Mouse (Mus musculus): ENCODE measurements around the gene Atf6. TPM values are rescaled to one million over a fixed set of nuclear protein-coding genes. Genes with fewer than 3 reads are reported as not detected.

Atf6 gene
- polyA plus RNA-seq, 1 experiment from 2014 or later = 9.8 TPM

- H3K27ac ChIP-seq = no peak overlapping the region
- no peak overlapping the region for H3K9ac ChIP-seq
- 71% methylated on average over 5 of the region's 5 CpGs for WGBS
- H3K4me2 ChIP-seq = no peak overlapping the region
- H3K36me3 ChIP-seq = no peaks in the 10 kb centered on the region
- no peaks in the 10 kb centered on the region for H3K9me3 ChIP-seq (replicated peaks)
- no peak for ATAC-seq (replicated peaks; ENCODE audit: insufficient number of reproducible peaks, insufficient read depth, low FRiP score, low read depth)
- no peaks in the 10 kb centered on the region for H3K4me1 ChIP-seq (replicated peaks)
- H3K4me3 ChIP-seq = no peak overlapping the region
- no peaks in the 10 kb centered on the region for H3K27me3 ChIP-seq
Measured at GRCm38 (mm10) chr1:170721560-170721959, 146.0 kb downstream of the Atf6 start.

GRCm38 (mm10) chr1:170718133-170718810 is 149.3 kb downstream of the Atf6 start:
- Histone ChIP-seq H3K27ac (no peak overlapping the region), H3K27me3 (no peaks in the 10 kb centered on the region), H3K4me1 (replicated peaks) (no peaks in the 10 kb centered on the region), H3K9me3 (replicated peaks) (no peaks in the 10 kb centered on the region), H3K4me2 (no peak overlapping the region), H3K36me3 (no peaks in the 10 kb centered on the region), H3K9ac (no peak overlapping the region), H3K4me3 (no peak overlapping the region)
- no peak for ATAC-seq (replicated peaks; ENCODE audit: insufficient number of reproducible peaks, insufficient read depth, low FRiP score, low read depth)
- 73% methylated on average over 8 of the region's 8 CpGs for WGBS

- no peaks in the 10 kb centered on the region for H3K36me3 ChIP-seq
- WGBS = 85% methylated on average over 3 of the region's 3 CpGs
- no peaks in the 10 kb centered on the region for H3K4me1 ChIP-seq (replicated peaks)
- no peak overlapping the region for H3K9ac ChIP-seq
- H3K9me3 ChIP-seq (replicated peaks) = no peaks in the 10 kb centered on the region
- no peaks in the 10 kb centered on the region for H3K27me3 ChIP-seq
- no peak overlapping the region for H3K4me3 ChIP-seq
- no peak overlapping the region for H3K4me2 ChIP-seq
- no peak overlapping the region for H3K27ac ChIP-seq
- no peak for ATAC-seq (replicated peaks; ENCODE audit: insufficient number of reproducible peaks, insufficient read depth, low FRiP score, low read depth)
Measured at GRCm38 (mm10) chr1:170717241-170717828, 150.2 kb downstream of the Atf6 start.

GRCm38 (mm10) chr1:170711731-170712130 is 155.8 kb downstream of the Atf6 start:
- peaks cover 2% of the 10 kb centered on the region; the same call in 1 of the 2 replicates for H3K36me3 ChIP-seq
- no peak overlapping the region for H3K9ac ChIP-seq
- WGBS = 90% methylated on average over 7 of the region's 7 CpGs
- no peaks in the 10 kb centered on the region for H3K9me3 ChIP-seq (replicated peaks)
- H3K4me1 ChIP-seq (replicated peaks) = no peaks in the 10 kb centered on the region; the same call in 1 of the 2 replicates
- H3K4me2 ChIP-seq = no peak overlapping the region
- H3K27me3 ChIP-seq = no peaks in the 10 kb centered on the region
- H3K4me3 ChIP-seq = no peak overlapping the region
- no peak overlapping the region for H3K27ac ChIP-seq
- ATAC-seq (replicated peaks; ENCODE audit: insufficient number of reproducible peaks, insufficient read depth, low FRiP score, low read depth) = no peak

- Histone ChIP-seq H3K9ac (no peak overlapping the region), H3K27me3 (no peaks in the 10 kb centered on the region), H3K27ac (no peak overlapping the region), H3K4me3 (no peak overlapping the region), H3K4me1 (replicated peaks) (peaks cover 1% of the 10 kb centered on the region), H3K4me2 (no peak overlapping the region), H3K36me3 (peaks cover 2% of the 10 kb centered on the region; the same call in 1 of the 2 replicates), H3K9me3 (replicated peaks) (no peaks in the 10 kb centered on the region)
- ATAC-seq (replicated peaks; ENCODE audit: insufficient number of reproducible peaks, insufficient read depth, low FRiP score, low read depth) = no peak
- WGBS = 79% methylated on average over 3 of the region's 3 CpGs
Measured at GRCm38 (mm10) chr1:170709969-170710368, 157.6 kb downstream of the Atf6 start.

- WGBS = 76% methylated on average over 8 of the region's 8 CpGs
- H3K27me3 ChIP-seq = no peaks in the 10 kb centered on the region
Measured at GRCm38 (mm10) chr1:170709481-170709880, 158.1 kb downstream of the Atf6 start.

GRCm38 (mm10) chr1:170709034-170709433 is 158.5 kb downstream of the Atf6 start:
- 73% methylated on average over 3 of the region's 3 CpGs for WGBS
- peaks cover 2% of the 10 kb centered on the region; the same call in 1 of the 2 replicates for H3K36me3 ChIP-seq
- peaks cover 4% of the 10 kb centered on the region for H3K4me1 ChIP-seq (replicated peaks)
- H3K9me3 ChIP-seq (replicated peaks) = no peaks in the 10 kb centered on the region
- no peak for ATAC-seq (replicated peaks; ENCODE audit: insufficient number of reproducible peaks, insufficient read depth, low FRiP score, low read depth)
- no peak overlapping the region for H3K4me3 ChIP-seq
- H3K4me2 ChIP-seq = no peak overlapping the region
- no peak overlapping the region for H3K27ac ChIP-seq
- no peak overlapping the region for H3K9ac ChIP-seq
- H3K27me3 ChIP-seq = no peaks in the 10 kb centered on the region

More at GRCm38 (mm10) chr1:170709481-170709880, 158.1 kb downstream of the Atf6 start:
- Histone ChIP-seq H3K9me3 (replicated peaks) (no peaks in the 10 kb centered on the region), H3K27ac (no peak overlapping the region), H3K9ac (no peak overlapping the region), H3K4me3 (no peak overlapping the region), H3K4me2 (no peak overlapping the region), H3K4me1 (replicated peaks) (peaks cover 4% of the 10 kb centered on the region), H3K36me3 (peaks cover 2% of the 10 kb centered on the region; the same call in 1 of the 2 replicates)
- ATAC-seq (replicated peaks; ENCODE audit: insufficient number of reproducible peaks, insufficient read depth, low FRiP score, low read depth) = no peak

GRCm38 (mm10) chr1:170706046-170706445 is 161.5 kb downstream of the Atf6 start:
- Histone ChIP-seq H3K9ac (no peak overlapping the region), H3K27me3 (no peaks in the 10 kb centered on the region), H3K4me2 (no peak overlapping the region), H3K4me1 (replicated peaks) (peaks cover 4% of the 10 kb centered on the region), H3K9me3 (replicated peaks) (no peaks in the 10 kb centered on the region), H3K4me3 (no peak overlapping the region), H3K27ac (no peak overlapping the region), H3K36me3 (peaks cover 2% of the 10 kb centered on the region; the same call in 1 of the 2 replicates)
- WGBS = 85% methylated on average over 4 of the region's 4 CpGs
- ATAC-seq (replicated peaks; ENCODE audit: insufficient number of reproducible peaks, insufficient read depth, low FRiP score, low read depth) = no peak

- Histone ChIP-seq H3K4me1 (replicated peaks) (peaks cover 5% of the 10 kb centered on the region), H3K9ac (no peak overlapping the region), H3K36me3 (peaks cover 2% of the 10 kb centered on the region; the same call in 1 of the 2 replicates), H3K4me3 (no peak overlapping the region), H3K27ac (no peak overlapping the region), H3K27me3 (no peaks in the 10 kb centered on the region), H3K9me3 (replicated peaks) (no peaks in the 10 kb centered on the region), H3K4me2 (no peak overlapping the region)
- ATAC-seq (replicated peaks; ENCODE audit: insufficient number of reproducible peaks, insufficient read depth, low FRiP score, low read depth) = no peak
- WGBS = 71% methylated on average over 4 of the region's 4 CpGs
Measured at GRCm38 (mm10) chr1:170704911-170705594, 162.5 kb downstream of the Atf6 start.

- Histone ChIP-seq H3K4me2 (no peak overlapping the region), H3K4me1 (replicated peaks) (peaks cover 10% of the 10 kb centered on the region), H3K9me3 (replicated peaks) (no peaks in the 10 kb centered on the region), H3K4me3 (no peak overlapping the region), H3K27ac (no peak overlapping the region), H3K9ac (no peak overlapping the region), H3K27me3 (no peaks in the 10 kb centered on the region), H3K36me3 (peaks cover 2% of the 10 kb centered on the region; the same call in 1 of the 2 replicates)
- WGBS = 85% methylated on average over 6 of the region's 6 CpGs
- no peak for ATAC-seq (replicated peaks; ENCODE audit: insufficient number of reproducible peaks, insufficient read depth, low FRiP score, low read depth)
Measured at GRCm38 (mm10) chr1:170704103-170704502, 163.5 kb downstream of the Atf6 start.

- Histone ChIP-seq H3K27ac (no peak overlapping the region), H3K4me2 (no peak overlapping the region), H3K4me3 (no peak overlapping the region), H3K9me3 (replicated peaks) (no peaks in the 10 kb centered on the region), H3K4me1 (replicated peaks) (peaks cover 15% of the 10 kb centered on the region), H3K36me3 (no peaks in the 10 kb centered on the region), H3K9ac (no peak overlapping the region), H3K27me3 (no peaks in the 10 kb centered on the region)
- WGBS = 77% methylated on average over 6 of the region's 6 CpGs
- no peak for ATAC-seq (replicated peaks; ENCODE audit: insufficient number of reproducible peaks, insufficient read depth, low FRiP score, low read depth)
Measured at GRCm38 (mm10) chr1:170702958-170703357, 164.6 kb downstream of the Atf6 start.

Data from heart, embryonic 15.5 days (tissue).